Mouse (Mus musculus) forebrain, embryonic 14.5 days (tissue): ENCODE measurements around the gene Dnah12. TPM values are rescaled to one million over a fixed set of nuclear protein-coding genes. Genes with fewer than 3 reads are reported as not detected.

Experiments
- microRNA-seq: library from miRNA; unstranded; fragments of <30 nt; microRNA quantifications from one replicate; pipeline ENCODE4, GENCODE M21; 2016
- polyA plus RNA-seq: library from polyadenylated mRNA; unstranded; fragments of >200 nt; fragmentation: Nextera tagmentation; extraction: Ambion mirVana; gene quantifications from 2 replicates; pipeline ENCODE4 v1.2.1, GENCODE M21; 2014

Gene Dnah12
- polyA plus RNA-seq, 1 experiment from 2014 or later: 0.10 TPM

Small RNAs within 50 kb of the gene (microRNA-seq; reads per million reads assigned to microRNA genes)
- gene Mir7672: 0.40 reads per million

Other genes starting within 250 kb of the Dnah12 start
- 11.7 and 15.8 TPM in 2 replicates for gene Slmap, start 158.3 kb upstream of the Dnah12 start, polyA plus RNA-seq
- 18.2 and 20.5 TPM in 2 replicates for gene Dennd6a, start 119.4 kb upstream of the Dnah12 start, polyA plus RNA-seq
- 681 and 712 TPM in 2 replicates for gene Arf4, start 55.2 kb upstream of the Dnah12 start, polyA plus RNA-seq
- 13.2 and 15.3 TPM in 2 replicates for gene Pde12, start 23.4 kb upstream of the Dnah12 start, polyA plus RNA-seq
- 0.09 TPM in 1 of 2 replicates, not detected in the other for gene Asb14, start 201.3 kb downstream of the Dnah12 start, polyA plus RNA-seq